Mouse (Mus musculus) liver, adult (tissue): Measurements from ENCODE around the gene Tfpt.

ENCODE experiments used
- GATA4 ChIP-seq: IDR thresholded peaks from 2 replicates; pipeline ENCODE4 v1.6.1; 2014; ENCODE audit warnings: mild to moderate bottlenecking, low read length; ENCODE audit not compliant: insufficient replicate concordance

Gene Tfpt

GRCm38 (mm10) chr7:3595146-3595545 is 34.6 kb downstream of the Tfpt start:
- TF ChIP-seq GATA4, result no peak

DNA sequence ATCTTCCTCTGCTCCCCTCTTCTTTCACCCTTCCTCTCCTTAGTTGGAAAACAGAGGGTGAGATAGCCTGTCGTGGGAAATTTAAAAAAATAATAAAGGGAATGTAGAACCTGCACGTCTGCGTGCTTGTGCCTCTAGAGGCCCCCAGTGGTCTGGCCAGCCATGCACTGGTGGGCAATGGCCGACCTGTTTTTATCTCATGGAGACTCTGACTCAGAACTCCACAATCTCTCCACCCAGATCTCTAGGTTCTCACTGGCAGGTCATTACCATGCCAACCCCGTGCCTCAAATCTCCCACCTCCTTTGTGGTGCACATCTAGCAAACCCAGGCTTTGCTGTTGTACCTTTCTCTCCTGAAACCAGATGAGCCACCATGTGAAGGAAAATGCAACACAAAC is 35.0 kb downstream of the Tfpt start:
- TF ChIP-seq GATA4, result no peak

- TF ChIP-seq GATA4, result no peak
These were observed 35.9 kb downstream of the Tfpt start for GRCm38 (mm10) chr7:3593855-3594254.

DNA sequence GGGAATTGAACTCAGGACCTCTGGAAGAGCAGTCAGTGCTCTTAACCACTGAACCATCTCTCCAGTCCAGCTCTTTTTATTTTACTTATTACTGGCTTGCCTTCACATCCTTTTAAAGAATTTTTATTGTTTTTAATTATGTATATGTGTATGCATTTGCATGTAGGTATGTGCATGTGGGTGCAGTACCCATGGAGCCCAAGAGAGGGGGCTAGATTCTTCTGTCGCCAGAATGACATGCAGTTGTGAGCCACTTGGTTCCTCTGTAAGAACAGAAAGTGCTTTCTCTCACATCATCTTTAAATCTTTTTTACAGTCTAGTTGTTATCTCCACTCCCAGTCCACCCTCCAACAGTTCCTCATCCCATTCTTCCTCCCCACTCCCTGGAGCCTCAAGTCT is 38.2 kb downstream of the Tfpt start:
- TF ChIP-seq GATA4, result no peak

DNA sequence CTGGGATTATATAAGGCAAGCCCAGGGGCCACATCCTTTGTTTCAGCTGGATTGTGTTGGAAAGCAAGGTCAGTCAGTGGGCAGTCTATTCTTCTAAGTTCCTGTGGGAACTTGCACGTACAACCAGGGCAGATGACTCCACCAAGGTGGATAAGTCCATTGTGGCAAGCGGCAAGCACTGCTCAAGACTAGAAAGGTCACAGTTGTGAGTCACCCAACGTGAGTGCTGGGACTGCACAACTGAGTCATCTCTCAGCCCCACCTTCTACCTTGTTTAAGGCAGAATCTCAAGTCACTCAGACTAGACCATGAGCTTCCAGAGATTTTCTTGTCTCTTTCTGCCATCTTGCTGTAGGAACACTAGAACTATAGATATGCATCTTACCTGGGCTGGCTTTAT is 39.2 kb downstream of the Tfpt start:
- TF ChIP-seq GATA4, result no peak

DNA sequence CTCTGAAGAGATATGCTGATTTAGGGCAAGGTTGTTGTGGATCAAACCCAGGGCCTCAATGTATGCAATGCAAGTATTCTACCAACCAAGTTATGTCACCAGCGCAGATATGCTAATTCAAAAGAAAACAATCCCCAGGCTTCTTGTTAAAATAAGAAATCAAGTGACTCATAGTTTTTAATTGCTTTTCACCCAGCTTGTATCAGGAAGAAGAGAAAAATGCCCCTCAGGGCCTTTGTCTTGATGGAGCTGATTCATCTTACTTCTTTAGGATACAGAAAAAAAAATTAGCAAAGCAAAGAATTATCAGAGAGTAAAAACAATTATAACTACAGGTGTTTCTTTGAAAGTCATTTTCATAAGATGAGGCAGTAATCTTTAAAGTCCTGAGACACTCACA is 42.4 kb downstream of the Tfpt start:
- no peak for TF ChIP-seq GATA4

GRCm38 (mm10) chr7:3586255-3586654 is 43.5 kb downstream of the Tfpt start:
- no peak for TF ChIP-seq GATA4

- TF ChIP-seq GATA4, result no peak
These were observed 44.0 kb downstream of the Tfpt start for GRCm38 (mm10) chr7:3585763-3586162.

GRCm38 (mm10) chr7:3580029-3580428 is 49.7 kb downstream of the Tfpt start:
- no peak for TF ChIP-seq GATA4

DNA sequence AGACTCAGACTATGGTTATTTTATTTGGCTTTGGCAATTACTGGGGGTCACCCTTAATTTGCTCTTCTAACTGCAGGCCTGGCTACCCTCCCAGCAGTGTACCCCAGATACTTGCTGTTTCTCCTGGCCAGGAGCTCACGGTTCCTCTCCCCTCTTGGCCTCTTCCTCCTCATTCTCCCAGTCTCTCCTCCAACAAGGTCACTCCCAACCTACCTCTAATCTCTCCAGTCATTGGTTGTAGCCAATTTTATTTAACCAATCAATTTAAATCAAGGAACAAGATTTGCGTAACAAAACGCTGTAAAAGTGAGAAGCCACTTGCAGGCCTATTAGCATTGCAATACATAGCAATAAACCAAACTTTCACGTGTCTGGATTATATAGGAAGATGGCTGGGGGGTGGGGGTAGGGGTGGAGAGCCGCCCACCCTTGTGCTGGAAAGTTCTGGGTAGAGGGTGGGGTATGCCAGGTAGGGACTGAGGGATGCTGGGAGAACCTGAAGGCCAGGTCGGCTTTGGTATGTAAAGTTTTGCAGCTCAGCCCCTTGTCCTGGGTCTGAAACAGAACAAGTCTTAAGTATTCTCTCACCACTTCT is 50.7 kb downstream of the Tfpt start:
- TF ChIP-seq GATA4, result no peak

GRCm38 (mm10) chr7:3578196-3578595 is 51.5 kb downstream of the Tfpt start:
- no peak for TF ChIP-seq GATA4

DNA sequence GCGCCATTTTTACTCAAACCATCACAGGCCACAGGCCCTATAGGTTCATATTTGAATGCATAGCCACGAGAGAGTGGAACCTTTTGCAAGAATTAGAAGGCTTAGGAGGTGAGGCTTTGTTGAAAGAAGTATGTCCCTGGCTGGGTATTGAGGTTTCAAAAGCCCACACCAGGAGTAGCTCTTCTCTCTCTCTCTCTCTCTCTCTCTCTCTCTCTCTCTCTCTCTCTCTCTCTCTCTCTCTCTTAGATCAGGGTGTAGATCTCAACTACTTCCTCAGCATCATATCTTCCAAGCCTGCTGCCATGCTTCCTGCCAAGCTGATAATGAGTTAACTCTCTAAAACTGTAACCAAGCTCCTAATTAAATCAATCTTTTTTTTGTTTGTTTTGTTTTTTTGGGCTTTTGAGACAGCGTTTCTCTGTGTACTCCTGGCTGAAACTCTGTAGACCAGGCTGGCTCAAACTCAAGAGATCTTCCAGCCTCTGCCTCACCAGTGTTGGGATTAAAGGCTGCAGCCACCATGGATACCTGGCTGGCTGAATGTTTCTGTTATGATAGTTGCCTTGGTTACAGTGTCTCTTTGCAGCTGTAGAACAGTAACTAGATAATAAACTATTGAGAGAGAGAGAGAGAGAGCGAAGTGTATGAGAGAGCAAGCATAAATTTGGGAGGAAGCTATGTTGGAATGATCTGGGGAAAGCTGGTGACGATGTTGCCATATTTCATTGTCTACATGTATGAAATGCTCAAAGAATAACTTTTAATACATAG is 53.2 kb downstream of the Tfpt start:
- TF ChIP-seq GATA4, result no peak

- TF ChIP-seq GATA4, result no peak
These were observed 55.5 kb downstream of the Tfpt start for GRCm38 (mm10) chr7:3574216-3574615.

DNA sequence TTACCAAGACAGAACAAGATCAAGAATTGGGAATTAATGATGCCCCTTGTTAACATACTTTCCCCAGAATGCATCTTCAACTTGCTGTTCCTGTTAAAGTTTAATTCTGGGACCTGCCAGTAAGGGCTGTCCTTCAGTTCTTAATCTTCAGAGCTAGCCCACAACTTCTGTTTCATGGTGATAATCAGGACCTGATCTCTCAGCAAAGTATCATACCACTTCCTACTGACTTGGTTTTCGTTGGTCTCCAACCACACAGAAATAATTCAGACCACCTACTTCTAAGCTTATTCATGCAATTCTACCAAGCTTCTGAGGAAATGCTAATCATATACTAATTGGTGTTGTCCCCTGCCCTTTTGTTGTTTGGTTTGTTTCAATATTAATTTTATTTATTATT is 57.9 kb downstream of the Tfpt start:
- TF ChIP-seq GATA4, result no peak
